Mouse (Mus musculus): ENCODE results near the gene Large1.

DNA sequence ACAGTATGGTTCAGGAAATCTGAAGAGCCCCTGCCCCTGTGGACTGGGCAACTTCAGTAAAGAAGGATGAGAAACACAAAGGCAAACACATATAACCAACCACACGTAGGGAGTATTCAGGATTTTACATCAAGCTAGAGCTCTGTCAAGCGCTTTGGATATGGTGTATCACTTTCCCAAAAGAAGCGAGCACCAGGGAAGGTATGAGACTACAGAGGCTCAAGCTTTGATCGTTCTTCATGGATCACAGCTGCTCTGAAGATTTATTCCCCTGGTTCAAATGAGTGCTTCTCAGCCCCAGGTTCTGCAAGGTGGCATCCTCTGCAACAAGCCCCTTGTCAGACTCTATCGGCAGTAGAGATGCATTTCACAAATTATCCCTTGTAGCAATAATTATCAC is 24.2 kb downstream of the Large1 start:
- TF ChIP-seq POLR2A (IDR thresholded peaks at IDR 0.05; ENCODE audit: borderline replicate concordance, low read depth, low read length) (no peak), CTCF (IDR thresholded peaks at IDR 0.05; ENCODE audit: low read depth, low read length) (no peak)

All from bone marrow macrophage, adult 2 months (primary cell).